In genomic region chr7:34769531-34769930, GRCm38 (mm10) we compare ENCODE assay signal across 19 mouse cellular contexts. TPM values are rescaled to one million over a fixed set of nuclear protein-coding genes. Genes with fewer than 3 reads are reported as not detected.
DNase-seq lines count a peak whose midpoint lies in the region; ATAC-seq and TF ChIP-seq lines count a peak whose summit lies in the region.
"Had no signal": no experiment of that assay in that cellular context is flagged by ENCODE, and none has a peak within 500 bp of the region (broad histone marks: within the 10 kb centered on the region; RNA-seq: fewer than 3 reads in every experiment).

No protein-coding gene starts in this region.

- intact Hi-C loops in heart, postnatal 10 days (cut with DNase I) = no loop called here
- intact Hi-C loops in heart, postnatal 25 days (cut with DNase I) = no loop called here
- intact Hi-C loops in gastrocnemius, adult 2 months (cut with DNase I) = no loop called here

- H3K9me3 ChIP-seq in lung, embryonic 14.5 days (ENCODE audit: low read depth, low read length) = no peaks in the 10 kb centered on the region
- H3K9me3 ChIP-seq: embryonic facial prominence, embryonic 15.5 days; forebrain, embryonic 10.5 days; lung, embryonic 15.5 days had no signal

- no peak overlapping the region for H3K4me2 ChIP-seq in lung, embryonic 14.5 days
- H3K4me2 ChIP-seq: embryonic facial prominence, embryonic 15.5 days; lung, embryonic 15.5 days had no signal

- WGBS in lung, embryonic 14.5 days = 41% methylated on average over 8 of the region's 8 CpGs

- TF ChIP-seq CTCF in lung, embryonic 14.5 days (IDR thresholded peaks at IDR 0.05; ENCODE audit: low read depth) = no peak
- no peak for TF ChIP-seq CTCF in gastrocnemius, adult 2 months (IDR thresholded peaks at IDR 0.05)

- H3K27me3 ChIP-seq in lung, embryonic 14.5 days (ENCODE audit: insufficient read depth, low read length) = no peaks in the 10 kb centered on the region
- H3K27me3 ChIP-seq: megakaryocyte, embryonic 14.5 days had no signal

- no peaks in the 10 kb centered on the region for H3K36me3 ChIP-seq in lung, embryonic 14.5 days (ENCODE audit: insufficient read depth)
- H3K36me3 ChIP-seq: embryonic facial prominence, embryonic 15.5 days; forebrain, embryonic 10.5 days; lung, embryonic 15.5 days had no signal

- no peak overlapping the region for H3K4me3 ChIP-seq in lung, embryonic 14.5 days (ENCODE audit: low read depth, low read length)
- no peak overlapping the region for H3K4me3 ChIP-seq in gastrocnemius, adult 2 months
- H3K4me3 ChIP-seq: embryonic facial prominence, embryonic 15.5 days; forebrain, embryonic 10.5 days; lung, embryonic 15.5 days; megakaryocyte, embryonic 14.5 days had no signal

- H3K9ac ChIP-seq in lung, embryonic 14.5 days = no peak overlapping the region
- H3K9ac ChIP-seq: embryonic facial prominence, embryonic 15.5 days; lung, embryonic 15.5 days had no signal

- ATAC-seq in lung, embryonic 14.5 days (ENCODE audit: insufficient read depth) = peak; percentile 63; the same call in 1 of the 2 replicates
- ATAC-seq: hindbrain, embryonic 16.5 days; midbrain, embryonic 16.5 days had no signal

- H3K27ac ChIP-seq in lung, embryonic 14.5 days (ENCODE audit: low read depth) = no peak overlapping the region
- H3K27ac ChIP-seq in gastrocnemius, adult 2 months = no peak overlapping the region
- H3K27ac ChIP-seq: embryonic facial prominence, embryonic 15.5 days; forebrain, embryonic 10.5 days; lung, embryonic 15.5 days had no signal

- peak; percentile 38 to 50 for DNase-seq in heart, postnatal 10 days
- no peak for DNase-seq in heart, postnatal 25 days (ENCODE audit: low spot score)
- peak; percentile 63 for DNase-seq in lung, embryonic 14.5 days
- DNase-seq in lung, postnatal 14 days = no peak
- DNase-seq in adrenal gland, adult (ENCODE audit: inconsistent age in 2 of 2, low spot score in 1 of 2) = peak; percentile 86 to 91
- peak; percentile 75 for DNase-seq in adrenal gland, adult 8-10 months
- DNase-seq in gastrocnemius, adult 2 months = no peak
- DNase-seq: cerebellum, adult 8-10 months; gastrocnemius, postnatal 25 days; kidney, adult 11 months; liver; right cerebral cortex, postnatal 14 days; thymus, postnatal 14 days had no signal

- H3K4me1 ChIP-seq in lung, embryonic 14.5 days (ENCODE audit: insufficient read depth) = no peaks in the 10 kb centered on the region
- H3K4me1 ChIP-seq: megakaryocyte, embryonic 14.5 days had no signal

RNA-seq across cellular contexts. Expression of gene Chst8, which starts 43.0 kb away (rescaled TPM):
- total RNA-seq in heart, postnatal 10 days (2021) = under 1 TPM; 0.25 to 0.65 TPM
- total RNA-seq in heart, postnatal 25 days (2021) = under 1 TPM in 1 of 2 experiments, not detected in 1; 0.22 TPM
- polyA plus RNA-seq in lung, embryonic 14.5 days (2014; fragmentation: Nextera tagmentation; extraction: Ambion mirVana) = 2.8 and 3.6 TPM in 2 replicates
- total RNA-seq in adrenal gland, adult 8-10 months (2022) = 10 to 100 TPM in 3 of 4 experiments, 1 to 10 TPM in 1; 7.1 to 29.9 (median 13.8) TPM
- under 1 TPM in 1 of 2 experiments, not detected in 1; 0.75 TPM for total RNA-seq in gastrocnemius, adult 2 months (2021)

Comparison
In these comparisons a context has a peak if more than half of its experiments do, and no peak if none do; other contexts are left out.
1. DNase-seq: peak in heart, postnatal 10 days (2 of 2), lung, embryonic 14.5 days (single experiment), adrenal gland, adult (2 of 2) and adrenal gland, adult 8-10 months (single experiment); none in heart, postnatal 25 days (single experiment), lung, postnatal 14 days (single experiment) and gastrocnemius, adult 2 months (single experiment).
2. RNA of gene Chst8, which starts 43.0 kb away (total RNA-seq): 7.1 to 29.9 TPM in adrenal gland, adult 8-10 months; 0.75 TPM in gastrocnemius, adult 2 months, 0.25 to 0.65 TPM in heart, postnatal 10 days and 0.22 TPM in heart, postnatal 25 days; every median in the first group is over 4 times any median in the second.